Mouse (Mus musculus) lung, embryonic 15.5 days (tissue): Measurements from ENCODE around the gene Emc8. TPM values are rescaled to one million over a fixed set of nuclear protein-coding genes. Genes with fewer than 3 reads are reported as not detected.
A peak's percentile ranks its signal among the peaks of the same experiment; 100 is the strongest.

ENCODE experiments used
- ATAC-seq: fragments of 200-750 bp; cut with Nextera tagmentation; 2 replicates; pipeline ENCODE4 v1.8.0; 2017; ENCODE audit warnings: moderate number of reproducible peaks, borderline replicate concordance; ENCODE audit not compliant: low FRiP score, low TSS enrichment; ENCODE audit errors: extremely low read depth
- H3K27ac ChIP-seq: fragments of 300-500 bp; sonication (generic); 2 replicates; pipeline ENCODE4 v1.5.1; 2015; ENCODE audit warnings: moderate library complexity, mild to moderate bottlenecking, inconsistent platforms
- H3K27me3 ChIP-seq: fragments of 300-500 bp; sonication (generic); 2 replicates; pipeline ENCODE4 v1.6.1; 2015; ENCODE audit warnings: inconsistent platforms
- H3K36me3 ChIP-seq: fragments of 300-500 bp; sonication (generic); 2 replicates; pipeline ENCODE4 v1.6.1; 2015; ENCODE audit warnings: inconsistent platforms
- H3K4me1 ChIP-seq: fragments of 300-500 bp; sonication (generic); 2 replicates; pipeline ENCODE4 v1.6.1; 2015; ENCODE audit warnings: inconsistent platforms
- H3K4me2 ChIP-seq: fragments of 300-500 bp; sonication (generic); 2 replicates; pipeline ENCODE4 v1.6.1; 2015; ENCODE audit warnings: inconsistent platforms, mild to moderate bottlenecking, moderate library complexity
- H3K4me3 ChIP-seq: fragments of 300-500 bp; sonication (generic); 2 replicates; pipeline ENCODE4 v1.5.1; 2015; ENCODE audit warnings: mild to moderate bottlenecking, inconsistent platforms
- H3K9ac ChIP-seq: fragments of 300-500 bp; sonication (generic); 2 replicates; pipeline ENCODE4 v1.6.1; 2015; ENCODE audit warnings: inconsistent platforms
- H3K9me3 ChIP-seq: fragments of 300-500 bp; sonication (generic); 2 replicates; pipeline ENCODE4 v1.6.1; 2016; ENCODE audit warnings: inconsistent platforms
- WGBS: fragments of 180-500 bp; shearing (Covaris S2); methylation state at CpG from one replicate; pipeline ENCODE4 v1.1.7; 2015; 5-methylcytosine and 5-hydroxymethylcytosine counted together
- polyA plus RNA-seq: library from polyadenylated mRNA; unstranded; fragments of >200 nt; fragmentation: Nextera tagmentation; extraction: Ambion mirVana; gene quantifications from 2 replicates; pipeline ENCODE4 v1.2.1, GENCODE M21; 2015

Gene Emc8
- polyA plus RNA-seq, 1 experiment from 2014 or later: 264 TPM

GRCm38 (mm10) chr8:120631441-120632375 lies 36.7 kb downstream of the Emc8 start:
- Histone ChIP-seq H3K9ac (no peak overlapping the region), H3K4me1 (peaks cover 21% of the 10 kb centered on the region), H3K4me2 (no peak overlapping the region), H3K36me3 (no peaks in the 10 kb centered on the region), H3K4me3 (no peak overlapping the region), H3K9me3 (no peaks in the 10 kb centered on the region), H3K27ac (no peak overlapping the region), H3K27me3 (peaks cover 28% of the 10 kb centered on the region)
- WGBS: 78% methylated on average over 21 of the region's 21 CpGs
- ATAC-seq: no peak

- Histone ChIP-seq H3K9me3 (no peaks in the 10 kb centered on the region), H3K4me2 (no peak overlapping the region), H3K4me3 (no peak overlapping the region), H3K4me1 (peaks cover 21% of the 10 kb centered on the region), H3K27ac (no peak overlapping the region), H3K27me3 (peaks cover 28% of the 10 kb centered on the region), H3K36me3 (no peaks in the 10 kb centered on the region), H3K9ac (no peak overlapping the region)
- no peak for ATAC-seq
- WGBS: 41% methylated on average over 6 of the region's 6 CpGs
These were observed 37.5 kb downstream of the Emc8 start for GRCm38 (mm10) chr8:120630848-120631247.

- no peaks in the 10 kb centered on the region for H3K36me3 ChIP-seq
- H3K4me2 ChIP-seq: no peak overlapping the region
- no peak overlapping the region for H3K9ac ChIP-seq
- peaks cover 24% of the 10 kb centered on the region for H3K27me3 ChIP-seq
- no peaks in the 10 kb centered on the region for H3K9me3 ChIP-seq
- H3K27ac ChIP-seq: peak overlapping the region; percentile 49
- WGBS: 28% methylated on average over 5 of the region's 5 CpGs
- ATAC-seq: peak; percentile 31; the same call in 1 of the 2 replicates
- no peak overlapping the region for H3K4me3 ChIP-seq
- H3K4me1 ChIP-seq: peaks cover 21% of the 10 kb centered on the region
These were observed 38.3 kb downstream of the Emc8 start for GRCm38 (mm10) chr8:120630031-120630430.

GRCm38 (mm10) chr8:120627298-120627697 lies 41.1 kb downstream of the Emc8 start:
- Histone ChIP-seq H3K4me3 (no peak overlapping the region), H3K27me3 (no peaks in the 10 kb centered on the region; the same call in 1 of the 2 replicates), H3K27ac (no peak overlapping the region), H3K4me1 (peaks cover 13% of the 10 kb centered on the region), H3K9me3 (no peaks in the 10 kb centered on the region), H3K4me2 (no peak overlapping the region), H3K9ac (no peak overlapping the region), H3K36me3 (no peaks in the 10 kb centered on the region)
- ATAC-seq: no peak
- WGBS: 82% methylated on average over 5 of the region's 5 CpGs

GRCm38 (mm10) chr8:120626461-120626860 lies 41.9 kb downstream of the Emc8 start:
- H3K4me2 ChIP-seq: no peak overlapping the region
- no peaks in the 10 kb centered on the region for H3K36me3 ChIP-seq
- peaks cover 13% of the 10 kb centered on the region for H3K4me1 ChIP-seq
- H3K27ac ChIP-seq: no peak overlapping the region
- no peaks in the 10 kb centered on the region for H3K27me3 ChIP-seq
- H3K9ac ChIP-seq: no peak overlapping the region
- no peak for ATAC-seq
- WGBS: 53% methylated on average over 11 of the region's 11 CpGs
- no peaks in the 10 kb centered on the region for H3K9me3 ChIP-seq
- no peak overlapping the region for H3K4me3 ChIP-seq

GRCm38 (mm10) chr8:120623608-120624007 lies 44.8 kb downstream of the Emc8 start:
- Histone ChIP-seq H3K27me3 (no peaks in the 10 kb centered on the region), H3K27ac (no peak overlapping the region)
- no peak for ATAC-seq

GRCm38 (mm10) chr8:120622161-120622560 lies 46.2 kb downstream of the Emc8 start:
- Histone ChIP-seq H3K4me1 (peaks cover 19% of the 10 kb centered on the region; the same call in 1 of the 2 replicates), H3K4me3 (no peak overlapping the region), H3K36me3 (no peaks in the 10 kb centered on the region), H3K27me3 (no peaks in the 10 kb centered on the region), H3K9me3 (no peaks in the 10 kb centered on the region), H3K27ac (no peak overlapping the region), H3K9ac (no peak overlapping the region), H3K4me2 (no peak overlapping the region)
- WGBS: 59% methylated on average over 14 of the region's 14 CpGs
- no peak for ATAC-seq

More at GRCm38 (mm10) chr8:120623608-120624007, 44.8 kb downstream of the Emc8 start:
- Histone ChIP-seq H3K4me3 (no peak overlapping the region), H3K4me1 (peaks cover 16% of the 10 kb centered on the region; the same call in 1 of the 2 replicates), H3K4me2 (no peak overlapping the region), H3K9me3 (no peaks in the 10 kb centered on the region), H3K9ac (no peak overlapping the region), H3K36me3 (no peaks in the 10 kb centered on the region)
- WGBS: 54% methylated on average over 2 of the region's 2 CpGs

GRCm38 (mm10) chr8:120620441-120620840 lies 47.9 kb downstream of the Emc8 start:
- H3K9ac ChIP-seq: no peak overlapping the region
- H3K4me3 ChIP-seq: no peak overlapping the region

GRCm38 (mm10) chr8:120619235-120620180 lies 48.9 kb downstream of the Emc8 start:
- H3K4me3 ChIP-seq: no peak overlapping the region
- WGBS: 67% methylated on average over 11 of the region's 11 CpGs
- no peaks in the 10 kb centered on the region for H3K36me3 ChIP-seq
- H3K9ac ChIP-seq: no peak overlapping the region
- no peak for ATAC-seq
- H3K9me3 ChIP-seq: no peaks in the 10 kb centered on the region
- H3K4me1 ChIP-seq: peaks cover 19% of the 10 kb centered on the region; the same call in 1 of the 2 replicates
- no peak overlapping the region for H3K27ac ChIP-seq
- H3K27me3 ChIP-seq: no peaks in the 10 kb centered on the region
- H3K4me2 ChIP-seq: no peak overlapping the region

More at GRCm38 (mm10) chr8:120620441-120620840, 47.9 kb downstream of the Emc8 start:
- H3K4me2 ChIP-seq: no peak overlapping the region
- ATAC-seq: no peak
- H3K36me3 ChIP-seq: no peaks in the 10 kb centered on the region
- WGBS: 35% methylated on average over 7 of the region's 7 CpGs
- H3K27ac ChIP-seq: no peak overlapping the region
- no peaks in the 10 kb centered on the region for H3K9me3 ChIP-seq
- H3K27me3 ChIP-seq: no peaks in the 10 kb centered on the region
- peaks cover 19% of the 10 kb centered on the region; the same call in 1 of the 2 replicates for H3K4me1 ChIP-seq

- H3K27me3 ChIP-seq: no peaks in the 10 kb centered on the region
- no peak overlapping the region for H3K4me2 ChIP-seq
- no peak overlapping the region for H3K9ac ChIP-seq
- no peaks in the 10 kb centered on the region for H3K9me3 ChIP-seq
- no peak overlapping the region for H3K27ac ChIP-seq
- peak; percentile 20; the same call in 1 of the 2 replicates for ATAC-seq
- no peaks in the 10 kb centered on the region for H3K36me3 ChIP-seq
- no peak overlapping the region for H3K4me3 ChIP-seq
- peaks cover 15% of the 10 kb centered on the region; the same call in 1 of the 2 replicates for H3K4me1 ChIP-seq
- 3% methylated on average over 6 of the region's 6 CpGs for WGBS
These were observed 50.3 kb downstream of the Emc8 start for GRCm38 (mm10) chr8:120618110-120618509.
